Mouse (Mus musculus) urinary bladder, postnatal 36 days (tissue): ENCODE measurements around the gene Lad1.

Experiments
- DNase-seq, 2 experiments: peaks; one replicate each; pipeline ENCODE4 v3.0.0; 2022; ENCODE audit warnings: low spot score in 2 of 2, mixed read lengths in 1 of 2

The Lad1 gene

GRCm38 (mm10) chr1:135882385-135883109 lies 64.1 kb downstream of the Lad1 start:
- peak in 1 of 2 experiments; percentile 45 for DNase-seq
